Mouse (Mus musculus): ENCODE measurements around the gene Crlf2. TPM values are rescaled to one million over a fixed set of nuclear protein-coding genes. Genes with fewer than 3 reads are reported as not detected.

Gene Crlf2
- total RNA-seq, 2 experiments from 2014 or later: 24.3 to 26.5 TPM

GRCm38 (mm10) chr5:109555236-109555675 lies 3.5 kb downstream of the Crlf2 start:
- Histone ChIP-seq H3K4me3 (no peak overlapping the region), H3K27ac (no peak overlapping the region)
- no peak for TF ChIP-seq CTCF (conservative IDR thresholded peaks at IDR 0.05)
- peak in 1 of 2 experiments; percentile 15 for DNase-seq (ENCODE audit: low spot score in 2 of 2)

GRCm38 (mm10) chr5:109554091-109555050 lies 4.4 kb downstream of the Crlf2 start:
- H3K4me3 ChIP-seq: no peak overlapping the region
- no peak overlapping the region for H3K27ac ChIP-seq
- no peak for TF ChIP-seq CTCF (conservative IDR thresholded peaks at IDR 0.05)
- peak in 1 of 2 experiments; percentile 9 for DNase-seq (ENCODE audit: low spot score in 2 of 2)

GRCm38 (mm10) chr5:109553160-109553930 lies 5.4 kb downstream of the Crlf2 start:
- no peak overlapping the region for H3K27ac ChIP-seq
- DNase-seq (ENCODE audit: low spot score in 2 of 2): no peak
- H3K4me3 ChIP-seq: no peak overlapping the region
- TF ChIP-seq CTCF (conservative IDR thresholded peaks at IDR 0.05): no peak

- Histone ChIP-seq H3K4me3 (no peak overlapping the region), H3K27ac (no peak overlapping the region)
- no peak for DNase-seq (ENCODE audit: low spot score in 2 of 2)
- TF ChIP-seq CTCF (conservative IDR thresholded peaks at IDR 0.05): no peak
Observed at GRCm38 (mm10) chr5:109552541-109552940, 6.3 kb downstream of the Crlf2 start.

GRCm38 (mm10) chr5:109552116-109552515 lies 6.7 kb downstream of the Crlf2 start:
- no peak for DNase-seq (ENCODE audit: low spot score in 2 of 2)
- H3K4me3 ChIP-seq: no peak overlapping the region
- no peak for TF ChIP-seq CTCF (conservative IDR thresholded peaks at IDR 0.05)
- no peak overlapping the region for H3K27ac ChIP-seq

- Histone ChIP-seq H3K27ac (no peak overlapping the region), H3K4me3 (no peak overlapping the region)
- DNase-seq (ENCODE audit: low spot score in 2 of 2): no peak
- no peak for TF ChIP-seq CTCF (conservative IDR thresholded peaks at IDR 0.05)
Observed at GRCm38 (mm10) chr5:109551041-109551765, 7.6 kb downstream of the Crlf2 start.

GRCm38 (mm10) chr5:109550225-109550935 lies 8.4 kb downstream of the Crlf2 start:
- TF ChIP-seq CTCF (conservative IDR thresholded peaks at IDR 0.05): no peak

GRCm38 (mm10) chr5:109548712-109549111 lies 10.1 kb downstream of the Crlf2 start:
- H3K4me3 ChIP-seq: no peak overlapping the region
- DNase-seq (ENCODE audit: low spot score in 2 of 2): no peak
- no peak overlapping the region for H3K27ac ChIP-seq
- peak; percentile 70 for TF ChIP-seq CTCF (conservative IDR thresholded peaks at IDR 0.05)

More at GRCm38 (mm10) chr5:109550225-109550935, 8.4 kb downstream of the Crlf2 start:
- Histone ChIP-seq H3K4me3 (no peak overlapping the region), H3K27ac (no peak overlapping the region)
- DNase-seq (ENCODE audit: low spot score in 2 of 2): no peak

GRCm38 (mm10) chr5:109547112-109547511 lies 11.7 kb downstream of the Crlf2 start:
- Histone ChIP-seq H3K4me3 (no peak overlapping the region), H3K27ac (no peak overlapping the region)
- no peak for DNase-seq (ENCODE audit: low spot score in 2 of 2)
- TF ChIP-seq CTCF (conservative IDR thresholded peaks at IDR 0.05): no peak

- TF ChIP-seq CTCF (conservative IDR thresholded peaks at IDR 0.05): no peak
- no peak overlapping the region for H3K27ac ChIP-seq
- no peak overlapping the region for H3K4me3 ChIP-seq
- no peak for DNase-seq (ENCODE audit: low spot score in 2 of 2)
Observed at GRCm38 (mm10) chr5:109509679-109510078, 49.1 kb downstream of the Crlf2 start.

- Histone ChIP-seq H3K27ac (no peak overlapping the region), H3K4me3 (no peak overlapping the region)
- DNase-seq (ENCODE audit: low spot score in 2 of 2): peak in 1 of 2 experiments; percentile 20
- peak; percentile 71 for TF ChIP-seq CTCF (conservative IDR thresholded peaks at IDR 0.05)
Observed at GRCm38 (mm10) chr5:109506729-109507128, 52.1 kb downstream of the Crlf2 start.

Other genes with a start within 250 kb of the Crlf2 start
- gene Vmn2r16, start 228.8 kb downstream of the Crlf2 start, total RNA-seq (2021): not detected
- not detected for gene Vmn2r17, start 139.3 kb downstream of the Crlf2 start, total RNA-seq (2021)
- gene 5430403G16Rik, start 132.0 kb upstream of the Crlf2 start, total RNA-seq (2021): 1 to 10 TPM; 2.4 to 3.0 TPM
- 1 to 10 TPM; 2.8 to 3.8 TPM for gene 4930522L14Rik, start 192.9 kb upstream of the Crlf2 start, total RNA-seq (2021)

Measured in layer of hippocampus, adult 2 months (tissue).